Mouse (Mus musculus) E14TG2a.4 (cell line): ENCODE results near the gene Xpo1.

Experiments
- CTCF ChIP-seq: conservative IDR thresholded peaks from 2 replicates; pipeline ENCODE4 v1.5.1; 2014; ENCODE audit warnings: low read length
- POU5F1 ChIP-seq: IDR thresholded peaks from 2 replicates; pipeline ENCODE4 v1.6.1; 2014; ENCODE audit warnings: low read length, borderline replicate concordance

- TF ChIP-seq CTCF = no peak
- TF ChIP-seq POU5F1 = no peak
Measured at GRCm38 (mm10) chr11:23307566-23307920, 51.7 kb downstream of the Xpo1 start.
